Comparison of ENCODE assay signal across 11 mouse cellular contexts in the genomic region with DNA sequence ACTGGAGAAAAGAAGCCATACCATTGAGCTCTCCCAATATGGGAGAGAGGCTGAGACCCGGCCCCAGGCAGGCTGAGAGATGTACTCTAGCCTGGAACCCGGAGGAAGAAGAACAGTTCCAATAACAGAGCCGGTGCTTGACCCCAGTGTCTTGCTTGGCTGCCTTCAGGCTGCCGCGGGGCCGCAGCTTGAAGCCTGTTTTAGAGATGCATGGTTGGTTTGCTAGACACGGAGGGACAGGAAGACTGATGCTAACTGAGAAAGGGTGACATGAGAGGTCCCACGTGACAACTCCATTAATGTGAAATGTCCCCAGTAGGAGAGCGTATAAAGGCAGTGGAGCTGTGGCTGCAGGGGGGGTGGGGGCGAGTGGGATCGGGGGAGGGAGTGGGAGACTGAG.
DNase-seq lines count a peak whose midpoint lies in the region; ATAC-seq and TF ChIP-seq lines count a peak whose summit lies in the region.
"Had no signal": no experiment of that assay in that cellular context is flagged by ENCODE, and none has a peak within 500 bp of the region (broad histone marks: within the 10 kb centered on the region; RNA-seq: fewer than 3 reads in every experiment).

No protein-coding gene starts in this region.

- H3K4me3 ChIP-seq in kidney, embryonic 14.5 days (ENCODE audit: low read length): no peak overlapping the region
- H3K4me3 ChIP-seq in kidney, embryonic 16.5 days (ENCODE audit: low read length): no peak overlapping the region
- H3K4me3 ChIP-seq in CH12.LX (replicated peaks in 1 of 3; ENCODE audit: low read depth in 2 of 3, low read length in 2 of 3, poor library complexity in 1 of 3): peak overlapping the region in 1 of 3 experiments; percentile 14
- H3K4me3 ChIP-seq in hindbrain, embryonic 12.5 days: no peak overlapping the region
- no peak overlapping the region for H3K4me3 ChIP-seq in neural tube, embryonic 13.5 days
- H3K4me3 ChIP-seq in intestine, embryonic 16.5 days (ENCODE audit: low read length): no peak overlapping the region
- H3K4me3 ChIP-seq: liver, embryonic 13.5 days had no signal

- H3K9me3 ChIP-seq in kidney, embryonic 14.5 days (ENCODE audit: control insufficient read depth, low read length): no peaks in the 10 kb centered on the region
- H3K9me3 ChIP-seq in kidney, embryonic 16.5 days (ENCODE audit: low read length): no peaks in the 10 kb centered on the region
- H3K9me3 ChIP-seq in CH12.LX (replicated peaks; ENCODE audit: low read length): peaks cover 6% of the 10 kb centered on the region
- H3K9me3 ChIP-seq in hindbrain, embryonic 12.5 days (replicated peaks): no peaks in the 10 kb centered on the region
- H3K9me3 ChIP-seq in neural tube, embryonic 13.5 days: no peaks in the 10 kb centered on the region
- H3K9me3 ChIP-seq in intestine, embryonic 16.5 days (ENCODE audit: control insufficient read depth, low read length): no peaks in the 10 kb centered on the region
- H3K9me3 ChIP-seq: liver, embryonic 13.5 days had no signal

- no peak overlapping the region for H3K9ac ChIP-seq in kidney, embryonic 14.5 days (ENCODE audit: low read depth, low read length)
- no peak overlapping the region for H3K9ac ChIP-seq in kidney, embryonic 16.5 days (replicated peaks; ENCODE audit: low read length)
- H3K9ac ChIP-seq in CH12.LX (ENCODE audit: insufficient read depth, low read depth): no peak overlapping the region
- H3K9ac ChIP-seq in hindbrain, embryonic 12.5 days: no peak overlapping the region; the same call in 1 of the 2 replicates
- H3K9ac ChIP-seq in neural tube, embryonic 13.5 days: peak overlapping the region; percentile 59; the same call in 1 of the 2 replicates
- no peak overlapping the region for H3K9ac ChIP-seq in intestine, embryonic 16.5 days (ENCODE audit: low read depth, low read length)
- H3K9ac ChIP-seq: liver, embryonic 13.5 days had no signal

- H3K4me2 ChIP-seq in kidney, embryonic 14.5 days (replicated peaks; ENCODE audit: low read depth, low read length): no peak overlapping the region
- no peak overlapping the region for H3K4me2 ChIP-seq in kidney, embryonic 16.5 days (replicated peaks; ENCODE audit: low read depth, low read length)
- H3K4me2 ChIP-seq in CH12.LX (ENCODE audit: insufficient read depth, low read depth, poor library complexity, severe bottlenecking): peak overlapping the region; percentile 65
- H3K4me2 ChIP-seq in hindbrain, embryonic 12.5 days (replicated peaks): peak overlapping the region; percentile 7
- no peak overlapping the region for H3K4me2 ChIP-seq in neural tube, embryonic 13.5 days
- no peak overlapping the region for H3K4me2 ChIP-seq in intestine, embryonic 16.5 days (ENCODE audit: low read depth, low read length)
- H3K4me2 ChIP-seq: liver, embryonic 13.5 days had no signal

- H3K27ac ChIP-seq in kidney, embryonic 14.5 days (ENCODE audit: low read depth, low read length): no peak overlapping the region
- no peak overlapping the region for H3K27ac ChIP-seq in kidney, embryonic 16.5 days (ENCODE audit: low read length)
- H3K27ac ChIP-seq in CH12.LX (ENCODE audit: insufficient read depth, low read depth): no peak overlapping the region
- peak overlapping the region; percentile 94 for H3K27ac ChIP-seq in hindbrain, embryonic 12.5 days
- H3K27ac ChIP-seq in neural tube, embryonic 13.5 days (replicated peaks): peak overlapping the region; percentile 90
- H3K27ac ChIP-seq in intestine, embryonic 16.5 days (ENCODE audit: low read length): no peak overlapping the region
- H3K27ac ChIP-seq: liver, embryonic 13.5 days had no signal

- in situ Hi-C loops in CH12.LX (cut with MboI; ENCODE audit: low pct_ligation_motif_present, low pct_unique_long_range_greater_than_20kb, low sequenced_read_pairs): no loop called here

- H3K36me3 ChIP-seq in kidney, embryonic 14.5 days (ENCODE audit: control insufficient read depth, insufficient read depth, low read length): no peaks in the 10 kb centered on the region
- H3K36me3 ChIP-seq in kidney, embryonic 16.5 days (ENCODE audit: insufficient read depth, low read length): no peaks in the 10 kb centered on the region
- H3K36me3 ChIP-seq in CH12.LX (replicated peaks in 1 of 2; ENCODE audit: control insufficient read depth in 1 of 2, insufficient read depth in 1 of 2, low read length in 1 of 2): peaks cover 0 to 6% of the 10 kb centered on the region in 2 experiments
- no peaks in the 10 kb centered on the region for H3K36me3 ChIP-seq in hindbrain, embryonic 12.5 days
- no peaks in the 10 kb centered on the region for H3K36me3 ChIP-seq in neural tube, embryonic 13.5 days
- H3K36me3 ChIP-seq in intestine, embryonic 16.5 days (ENCODE audit: control insufficient read depth, insufficient read depth, low read length): no peaks in the 10 kb centered on the region
- H3K36me3 ChIP-seq: liver, embryonic 13.5 days had no signal

- DNase-seq in CH12.LX (ENCODE audit: extremely low read depth): peak; percentile 66
- DNase-seq in cerebellum, postnatal 25 days: no peak
- DNase-seq: liver, embryonic 13.5 days; right cerebral cortex, postnatal 14 days had no signal

- peak; percentile 8; the same call in 1 of the 2 replicates for ATAC-seq in kidney, embryonic 14.5 days (ENCODE audit: low FRiP score, low TSS enrichment)
- no peak for ATAC-seq in kidney, embryonic 16.5 days (ENCODE audit: low FRiP score, low TSS enrichment)
- no peak for ATAC-seq in hindbrain, embryonic 12.5 days (ENCODE audit: low FRiP score)
- ATAC-seq in neural tube, embryonic 13.5 days (ENCODE audit: low read depth): no peak
- no peak for ATAC-seq in intestine, embryonic 16.5 days
- ATAC-seq: activated CD4-positive, CD25-positive, alpha-beta regulatory T cell, adult 4 months; lung, postnatal 0 days had no signal

- WGBS in kidney, embryonic 14.5 days: 7% methylated on average over 11 of the region's 11 CpGs
- WGBS in kidney, embryonic 16.5 days: 19% methylated on average over 11 of the region's 11 CpGs
- 16% methylated on average over 11 of the region's 11 CpGs for WGBS in hindbrain, embryonic 12.5 days
- 20% methylated on average over 11 of the region's 11 CpGs for WGBS in neural tube, embryonic 13.5 days
- WGBS in intestine, embryonic 16.5 days: 59% methylated on average over 11 of the region's 11 CpGs

- dilution Hi-C loops in CH12.LX (cut with MboI; ENCODE audit: extremely low pct_ligation_motif_present, extremely low pct_unique_long_range_greater_than_20kb, low sequenced_read_pairs): no loop called here

- H3K4me1 ChIP-seq in kidney, embryonic 14.5 days (ENCODE audit: control insufficient read depth, insufficient read depth, low read length): peaks cover 84% of the 10 kb centered on the region
- peaks cover 87% of the 10 kb centered on the region for H3K4me1 ChIP-seq in kidney, embryonic 16.5 days (ENCODE audit: insufficient read depth, low read length)
- H3K4me1 ChIP-seq in CH12.LX (ENCODE audit: control insufficient read depth in 1 of 2, insufficient read depth in 2 of 2): peaks cover 45 to 69% of the 10 kb centered on the region in 2 experiments
- peaks cover 88% of the 10 kb centered on the region for H3K4me1 ChIP-seq in hindbrain, embryonic 12.5 days
- peaks cover 94% of the 10 kb centered on the region for H3K4me1 ChIP-seq in neural tube, embryonic 13.5 days (replicated peaks)
- H3K4me1 ChIP-seq in intestine, embryonic 16.5 days (ENCODE audit: control insufficient read depth, insufficient read depth, low read length): peaks cover 14% of the 10 kb centered on the region

- no peak; the same call in 1 of the 2 replicates for TF ChIP-seq RAD21 in CH12.LX (IDR thresholded peaks at IDR 0.05; ENCODE audit: low read depth, low read length)

- no peaks in the 10 kb centered on the region for H3K27me3 ChIP-seq in kidney, embryonic 14.5 days (ENCODE audit: control insufficient read depth, insufficient read depth, low read length)
- H3K27me3 ChIP-seq in kidney, embryonic 16.5 days (ENCODE audit: insufficient read depth, low read length): no peaks in the 10 kb centered on the region
- H3K27me3 ChIP-seq in CH12.LX (replicated peaks): peaks cover 1% of the 10 kb centered on the region
- no peaks in the 10 kb centered on the region; the same call in 1 of the 2 replicates for H3K27me3 ChIP-seq in hindbrain, embryonic 12.5 days
- H3K27me3 ChIP-seq in neural tube, embryonic 13.5 days: no peaks in the 10 kb centered on the region
- H3K27me3 ChIP-seq in intestine, embryonic 16.5 days (replicated peaks; ENCODE audit: control insufficient read depth, insufficient read depth, low read length): no peaks in the 10 kb centered on the region

- no peaks in the 10 kb centered on the region for H3K79me2 ChIP-seq in CH12.LX (replicated peaks; ENCODE audit: control insufficient read depth, extremely low read depth, insufficient read depth, poor library complexity, severe bottlenecking)

- TF ChIP-seq EP300 in CH12.LX (IDR thresholded peaks at IDR 0.05; ENCODE audit: low read length): peak; percentile 52

- TF ChIP-seq CTCF in CH12.LX (conservative IDR thresholded peaks at IDR 0.05 in 1 of 2, IDR thresholded peaks at IDR 0.05 in 1 of 2; ENCODE audit: low read depth in 2 of 2, low read length in 2 of 2): no peak

- no peak for TF ChIP-seq POLR2A in CH12.LX (IDR thresholded peaks at IDR 0.05; ENCODE audit: low read depth, low read length)

TF ChIP-seq in CH12.LX, 34 proteins besides CTCF, POLR2A, EP300 and RAD21 (continues in another document):
- TF ChIP-seq TCF12 (IDR thresholded peaks at IDR 0.05; ENCODE audit: low read depth, low read length) (peak; percentile 56; the same call in 1 of the 2 replicates), JUN (IDR thresholded peaks at IDR 0.05; ENCODE audit: insufficient read depth, low read depth, low read length) (no peak), ZMIZ1 (IDR thresholded peaks at IDR 0.05; ENCODE audit: low read depth, low read length) (no peak), MXI1 (IDR thresholded peaks at IDR 0.05; ENCODE audit: low read depth, low read length) (no peak), MAX (IDR thresholded peaks at IDR 0.05; ENCODE audit: low read length) (peak; percentile 54; the same call in 1 of the 2 replicates), USF2 (conservative IDR thresholded peaks at IDR 0.05; ENCODE audit: low read depth, low read length) (peak; percentile 65), KAT2A (IDR thresholded peaks at IDR 0.05; ENCODE audit: insufficient replicate concordance, low read length) (no peak), BHLHE40 (IDR thresholded peaks at IDR 0.05; ENCODE audit: low read depth, low read length) (peak; percentile 91), UBTF (IDR thresholded peaks at IDR 0.05; ENCODE audit: low read depth, low read length) (peak; percentile 66; the same call in 1 of the 2 replicates), MAFK (IDR thresholded peaks at IDR 0.05; ENCODE audit: insufficient replicate concordance, low read length) (no peak), ZKSCAN1 (IDR thresholded peaks at IDR 0.05; ENCODE audit: borderline replicate concordance, low read depth, low read length) (no peak), SIN3A (IDR thresholded peaks at IDR 0.05; ENCODE audit: low read length) (no peak), GABPA (IDR thresholded peaks at IDR 0.05; ENCODE audit: insufficient replicate concordance, low read depth, low read length) (no peak), IRF4 (IDR thresholded peaks at IDR 0.05; ENCODE audit: low read depth, low read length) (peak; percentile 83), ELF1 (IDR thresholded peaks at IDR 0.05; ENCODE audit: low read depth, low read length) (0 out of 2 replicates have a peak, but pooled peaks have one; percentile 30)

Comparison
In these comparisons a context has a peak if more than half of its experiments do, and no peak if none do; other contexts are left out.
1. H3K27ac ChIP-seq: peak in hindbrain, embryonic 12.5 days (single experiment) and neural tube, embryonic 13.5 days (single experiment); none in kidney, embryonic 14.5 days (single experiment), kidney, embryonic 16.5 days (single experiment), CH12.LX (single experiment) and intestine, embryonic 16.5 days (single experiment).
2. H3K4me2 ChIP-seq: peak in CH12.LX (single experiment) and hindbrain, embryonic 12.5 days (single experiment); none in kidney, embryonic 14.5 days (single experiment), kidney, embryonic 16.5 days (single experiment), neural tube, embryonic 13.5 days (single experiment) and intestine, embryonic 16.5 days (single experiment).